Mouse (Mus musculus): ENCODE measurements around the gene Git2.

DNA sequence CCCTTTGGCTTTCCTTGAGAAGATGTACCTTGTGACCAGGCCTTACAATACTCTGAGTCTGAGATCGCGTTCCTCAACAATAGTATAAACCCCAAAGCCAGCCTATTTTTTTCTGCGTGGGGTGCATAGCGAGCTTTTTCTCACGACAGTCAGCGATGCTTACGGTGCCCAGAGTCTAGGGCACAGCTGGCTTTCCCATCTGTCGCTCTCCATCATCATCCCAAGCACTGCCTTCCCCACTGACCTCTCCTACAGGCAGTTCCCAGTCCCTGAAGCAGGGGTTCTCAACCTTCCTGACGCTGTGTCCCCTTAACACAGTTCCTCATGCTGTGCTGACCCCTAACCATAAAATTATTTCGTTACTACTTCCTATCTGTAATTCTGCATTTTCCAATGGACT is 32.7 kb downstream of the Git2 start:
- TF ChIP-seq POLR2A (IDR thresholded peaks at IDR 0.05; ENCODE audit: low read depth, low read length) (no peak), CTCF (IDR thresholded peaks at IDR 0.05; ENCODE audit: extremely low read depth, insufficient read depth, insufficient read length, insufficient replicate concordance) (no peak)
